In genomic region chrX:48076806-48077425, GRCm38 (mm10) we compare ENCODE assay signal across 11 mouse cellular contexts. TPM values are rescaled to one million over a fixed set of nuclear protein-coding genes. Genes with fewer than 3 reads are reported as not detected.
DNase-seq lines count a peak whose midpoint lies in the region; ATAC-seq lines count a peak whose summit lies in the region.
"Had no signal": no experiment of that assay in that cellular context is flagged by ENCODE, and none has a peak within 500 bp of the region (broad histone marks: within the 10 kb centered on the region; RNA-seq: fewer than 3 reads in every experiment).

No protein-coding gene starts in this region.

- intact Hi-C loops in heart, postnatal 25 days (cut with DNase I): no loop called here

- DNase-seq in heart, adult 11 months: peak; percentile 84
- DNase-seq in heart, postnatal 25 days (ENCODE audit: low spot score): no peak
- DNase-seq in lung, postnatal 10 days: peak; percentile 10
- no peak for DNase-seq in lung, postnatal 36 days
- peak; percentile 37 to 47 for DNase-seq in cerebellum, adult 18-20 months
- peak; percentile 8 for DNase-seq in heart, postnatal 4 days
- no peak for DNase-seq in embryo, embryonic 9.5 days (ENCODE audit: extremely low spot score)
- DNase-seq: kidney, adult 8-10 months had no signal

- no peak for ATAC-seq in CD4-positive, CD25-positive, alpha-beta regulatory T cell, adult 4 months
- ATAC-seq: forebrain, embryonic 16.5 days; midbrain, embryonic 13.5 days had no signal

RNA-seq across cellular contexts. Expression of gene Xpnpep2, which starts 31.6 kb away (rescaled TPM):
- 1 to 10 TPM; 2.7 to 3.6 TPM for total RNA-seq in heart, postnatal 25 days (2021)
- total RNA-seq in heart, postnatal 4 days (2021): 1 to 10 TPM; 1.1 to 1.3 TPM
- polyA plus RNA-seq in CD4-positive, CD25-positive, alpha-beta regulatory T cell, adult 4 months (2017; shearing (Covaris generic)): under 1 TPM in 1 of 2 experiments, not detected in 1; 0.59 TPM

RNA-seq across cellular contexts. Expression of gene Apln, which starts 42.3 kb away (rescaled TPM):
- total RNA-seq in heart, postnatal 25 days (2021): 10 to 100 TPM in 1 of 2 experiments, 1 to 10 TPM in 1; 9.3 to 17.0 TPM
- total RNA-seq in heart, postnatal 4 days (2021): 10 to 100 TPM; 41.9 to 43.9 TPM
- under 1 TPM; 0.30 to 0.37 TPM for polyA plus RNA-seq in CD4-positive, CD25-positive, alpha-beta regulatory T cell, adult 4 months (2017; shearing (Covaris generic))

Comparison
In these comparisons a context has a peak if more than half of its experiments do, and no peak if none do; other contexts are left out.
1. DNase-seq: peak in heart, adult 11 months (single experiment), lung, postnatal 10 days (single experiment), cerebellum, adult 18-20 months (2 of 2) and heart, postnatal 4 days (single experiment); none in heart, postnatal 25 days (single experiment), lung, postnatal 36 days (single experiment) and embryo, embryonic 9.5 days (single experiment).